Mouse (Mus musculus) activated CD4-positive, CD25-positive, alpha-beta regulatory T cell, adult 4 months (primary cell): ENCODE results near the gene Phldb3. TPM values are rescaled to one million over a fixed set of nuclear protein-coding genes. Genes with fewer than 3 reads are reported as not detected.

ENCODE experiments used
- ATAC-seq: one replicate; pipeline ENCODE4 v1.8.0; 2017
- polyA plus RNA-seq, 2 experiments: library from polyadenylated mRNA; unstranded; fragments of 100-300 nt; shearing (Covaris generic); gene quantifications; one replicate each; pipeline ENCODE4 v1.2.1; 2017

The Phldb3 gene
- under 1 TPM; 0.25 to 0.73 TPM for polyA plus RNA-seq

DNA sequence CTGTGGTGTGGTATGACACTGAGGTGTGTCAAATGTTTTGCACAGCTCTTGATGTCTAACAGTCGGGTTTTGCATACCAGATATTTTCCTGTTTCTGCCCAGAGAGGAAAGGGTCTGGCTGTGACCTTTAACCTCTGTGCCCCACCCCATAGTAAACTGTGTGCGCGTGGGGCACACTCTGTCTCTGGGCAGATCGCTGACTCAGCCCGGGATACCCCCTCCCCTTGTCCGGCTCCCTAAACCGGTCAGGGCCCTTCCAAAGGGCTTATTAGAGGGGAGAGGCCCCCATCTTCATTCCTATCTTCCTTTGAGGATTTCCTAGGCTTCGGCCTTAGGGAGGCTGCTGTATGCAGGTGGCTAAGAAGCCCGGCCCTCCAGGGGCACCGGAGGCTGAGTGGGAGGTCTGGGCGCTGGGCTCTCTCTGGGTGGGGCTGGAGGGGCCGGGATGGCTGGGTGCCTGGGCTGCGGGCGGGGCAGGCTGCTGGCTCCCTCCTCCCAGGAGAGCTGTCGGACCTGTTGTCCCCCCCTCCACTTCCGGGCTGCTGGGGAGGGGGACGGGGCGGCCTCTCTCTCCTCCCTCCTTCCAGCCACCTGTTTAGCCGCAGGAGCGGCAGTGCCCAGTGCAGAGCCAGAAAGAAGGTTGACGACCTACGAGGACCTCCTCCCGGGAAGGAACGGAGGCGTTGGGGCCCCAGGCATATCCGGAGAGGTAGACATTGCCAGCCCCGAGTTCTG, at the start of gene Phldb3:
Gene Phldb3, plus strand, starts transcription at position 620 of the 735 bp plus-strand sequence.
- ATAC-seq: peak; percentile 20

DNA sequence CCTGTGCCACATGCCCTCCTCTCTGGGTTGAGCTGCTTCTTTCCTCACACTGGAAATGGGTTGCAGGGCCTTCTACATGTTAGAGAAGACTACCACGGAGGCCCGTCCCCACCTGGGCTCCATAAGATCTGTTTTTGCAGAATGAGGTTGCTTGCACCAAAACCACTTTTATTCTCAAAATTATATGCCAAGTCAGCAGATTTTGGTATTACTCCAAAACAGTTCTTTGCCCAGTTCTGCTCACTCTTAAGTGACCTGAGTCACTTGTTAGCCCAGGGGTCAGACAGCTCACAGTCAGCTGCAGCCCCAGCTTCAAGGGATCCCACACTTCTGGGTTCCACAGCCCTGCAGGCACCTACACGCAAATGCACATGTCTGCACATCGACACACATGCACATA, 49.1 kb upstream of the Phldb3 start:
- no peak for ATAC-seq

GRCm38 (mm10) chr7:24563191-24563836, 47.2 kb upstream of the Phldb3 start:
- ATAC-seq: no peak

DNA sequence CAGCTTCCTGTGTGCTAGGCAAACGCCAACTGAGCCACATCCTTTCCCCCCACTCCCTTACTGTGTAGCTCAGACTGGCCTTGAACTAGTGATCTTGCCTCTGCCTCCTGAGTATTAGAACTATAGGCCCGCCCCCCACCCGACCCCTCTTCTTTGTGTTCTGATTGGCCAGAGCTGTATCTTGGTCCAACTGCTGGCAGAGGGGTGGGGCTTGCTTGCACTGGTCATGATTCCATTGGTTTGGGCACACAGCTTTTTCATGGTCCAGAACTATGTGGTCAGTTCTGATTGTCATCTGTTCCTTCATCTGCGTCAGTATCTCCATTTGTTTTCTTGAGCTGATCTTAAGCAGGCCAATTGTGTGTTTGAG, 46.7 kb upstream of the Phldb3 start:
- no peak for ATAC-seq

DNA sequence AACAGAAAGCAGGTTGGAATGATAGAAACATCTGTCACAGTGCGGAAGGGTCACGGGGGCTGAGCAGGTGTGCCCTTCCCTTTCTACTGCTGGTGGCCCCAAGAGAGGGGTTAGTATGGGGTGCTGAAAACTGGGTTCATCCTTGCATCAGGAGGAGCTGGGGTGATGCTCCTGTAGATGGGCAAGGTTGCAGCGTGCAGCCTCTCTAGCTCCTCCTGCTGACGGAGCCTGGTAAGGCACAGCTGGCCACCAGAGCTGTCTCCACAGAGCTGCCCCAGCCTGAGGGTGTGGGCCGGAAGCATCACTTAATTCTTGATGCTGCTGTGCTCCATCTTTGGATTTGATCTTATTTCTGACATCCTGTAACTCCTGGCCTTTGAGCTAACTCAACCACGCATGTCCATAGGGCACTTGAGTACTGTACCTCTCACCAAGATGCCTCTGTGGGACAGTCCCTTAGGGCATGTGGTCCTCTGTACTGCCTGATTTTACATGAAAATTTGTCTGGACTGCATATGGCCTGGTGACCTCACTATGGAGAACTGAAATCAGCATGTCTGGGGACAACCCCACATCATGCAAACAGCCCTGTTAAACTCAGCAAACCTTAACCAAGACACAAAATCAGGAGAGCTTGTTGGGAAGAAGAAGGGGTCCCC, 45.8 kb upstream of the Phldb3 start:
- peak; percentile 85 for ATAC-seq

- ATAC-seq: no peak
Measured at GRCm38 (mm10) chr7:24565627-24566026, 44.9 kb upstream of the Phldb3 start.

GRCm38 (mm10) chr7:24566206-24566605, 44.4 kb upstream of the Phldb3 start:
- no peak for ATAC-seq

DNA sequence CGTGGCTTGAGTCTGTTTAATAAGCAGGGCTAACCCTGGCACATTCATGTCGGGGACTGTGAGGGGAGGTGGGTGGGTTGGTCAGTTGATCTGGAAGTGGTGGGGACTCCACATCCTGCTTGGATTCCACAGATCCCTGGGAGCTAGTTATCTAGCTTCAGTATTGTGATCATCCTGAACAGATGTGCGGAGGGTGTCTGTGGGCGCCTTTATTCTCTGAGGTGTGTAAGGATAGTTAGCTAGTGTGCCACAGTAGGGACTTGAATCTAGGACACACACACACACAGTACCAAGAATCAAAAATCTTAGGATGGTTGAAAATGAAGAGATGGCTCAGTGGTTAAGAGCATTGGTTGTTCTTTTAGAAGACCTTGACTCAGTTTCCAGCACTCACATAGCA, 42.1 kb upstream of the Phldb3 start:
- ATAC-seq: no peak

- no peak for ATAC-seq
Measured at GRCm38 (mm10) chr7:24571071-24571470, 39.5 kb upstream of the Phldb3 start.

GRCm38 (mm10) chr7:24572455-24572854, 38.1 kb upstream of the Phldb3 start:
- ATAC-seq: no peak

GRCm38 (mm10) chr7:24574224-24574796, 36.3 kb upstream of the Phldb3 start:
- ATAC-seq: no peak

- ATAC-seq: no peak
Measured at GRCm38 (mm10) chr7:24577811-24578210, 32.8 kb upstream of the Phldb3 start.

- no peak for ATAC-seq
Measured at GRCm38 (mm10) chr7:24584876-24585275, 25.7 kb upstream of the Phldb3 start.

DNA sequence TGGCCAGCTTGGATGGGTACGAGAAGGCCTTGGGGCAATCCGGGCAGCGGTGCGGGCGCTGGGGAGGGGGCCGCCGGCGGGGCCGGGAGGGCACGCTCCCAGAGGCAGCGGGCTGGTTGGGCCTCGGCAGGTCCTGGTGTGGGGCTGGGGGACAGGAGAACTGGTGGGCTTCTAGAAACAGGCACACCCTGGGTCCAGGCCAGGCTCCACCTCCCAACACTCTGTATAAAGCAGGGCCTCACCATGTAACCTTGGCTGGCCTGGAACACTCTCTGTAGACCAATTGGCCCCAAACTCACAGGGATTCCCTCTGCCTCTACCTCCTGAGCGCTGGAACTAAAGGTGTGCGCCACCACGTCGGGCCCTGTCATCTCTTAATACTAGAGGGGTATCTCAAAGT, 24.6 kb upstream of the Phldb3 start:
- no peak for ATAC-seq

DNA sequence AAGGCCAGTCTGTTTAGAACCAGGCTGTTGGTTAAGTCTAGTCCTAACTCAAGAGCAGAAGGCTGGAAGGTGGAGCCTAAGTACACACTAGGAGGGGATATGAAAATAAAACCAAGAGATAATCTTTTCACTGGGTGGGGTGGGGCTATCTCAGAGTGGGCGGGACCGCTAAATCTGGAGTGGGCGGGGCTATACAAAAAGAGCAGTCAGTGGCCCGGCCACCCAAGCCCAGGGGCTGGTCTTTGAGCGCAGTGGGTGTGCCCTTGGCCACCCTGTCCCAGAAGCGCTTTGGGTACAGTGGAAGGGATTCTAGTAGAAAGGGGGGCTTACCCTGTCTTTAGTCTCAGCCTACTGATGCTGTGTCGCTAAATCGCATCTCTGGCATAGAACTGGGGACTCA, 23.7 kb upstream of the Phldb3 start:
- no peak for ATAC-seq

GRCm38 (mm10) chr7:24587330-24588105, 23.0 kb upstream of the Phldb3 start, which contains the start of the genes Ethe1 and Zfp575:
TSS of gene Ethe1 (plus strand) at chr7:24587543.
TSS of gene Zfp575 (minus strand) at chr7:24587641.
- no peak for ATAC-seq

GRCm38 (mm10) chr7:24588336-24588735, 22.2 kb upstream of the Phldb3 start:
- no peak for ATAC-seq

- ATAC-seq: no peak
Measured at GRCm38 (mm10) chr7:24591735-24592134, 18.8 kb upstream of the Phldb3 start.

DNA sequence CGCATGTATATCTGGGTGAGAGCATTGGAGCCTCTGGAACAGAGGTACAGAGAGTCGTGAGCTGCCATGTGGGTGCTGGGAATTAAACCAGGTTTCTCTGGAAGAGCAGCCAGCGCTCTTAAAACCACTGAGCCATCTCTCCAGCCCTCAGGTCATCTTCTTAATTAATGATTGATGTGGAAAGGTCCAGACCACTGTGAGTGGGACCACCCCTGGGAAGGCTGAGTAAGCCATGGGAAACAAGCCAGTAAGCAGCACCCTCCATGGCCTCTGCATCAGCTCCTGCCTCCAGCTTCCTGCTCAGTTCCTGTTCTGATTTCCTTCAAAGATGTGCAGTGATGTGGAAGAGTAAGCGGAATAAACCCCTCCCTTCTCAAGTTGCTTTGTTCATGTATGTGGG, 18.4 kb upstream of the Phldb3 start:
- no peak for ATAC-seq

GRCm38 (mm10) chr7:24592781-24593180, 17.8 kb upstream of the Phldb3 start:
- no peak for ATAC-seq

DNA sequence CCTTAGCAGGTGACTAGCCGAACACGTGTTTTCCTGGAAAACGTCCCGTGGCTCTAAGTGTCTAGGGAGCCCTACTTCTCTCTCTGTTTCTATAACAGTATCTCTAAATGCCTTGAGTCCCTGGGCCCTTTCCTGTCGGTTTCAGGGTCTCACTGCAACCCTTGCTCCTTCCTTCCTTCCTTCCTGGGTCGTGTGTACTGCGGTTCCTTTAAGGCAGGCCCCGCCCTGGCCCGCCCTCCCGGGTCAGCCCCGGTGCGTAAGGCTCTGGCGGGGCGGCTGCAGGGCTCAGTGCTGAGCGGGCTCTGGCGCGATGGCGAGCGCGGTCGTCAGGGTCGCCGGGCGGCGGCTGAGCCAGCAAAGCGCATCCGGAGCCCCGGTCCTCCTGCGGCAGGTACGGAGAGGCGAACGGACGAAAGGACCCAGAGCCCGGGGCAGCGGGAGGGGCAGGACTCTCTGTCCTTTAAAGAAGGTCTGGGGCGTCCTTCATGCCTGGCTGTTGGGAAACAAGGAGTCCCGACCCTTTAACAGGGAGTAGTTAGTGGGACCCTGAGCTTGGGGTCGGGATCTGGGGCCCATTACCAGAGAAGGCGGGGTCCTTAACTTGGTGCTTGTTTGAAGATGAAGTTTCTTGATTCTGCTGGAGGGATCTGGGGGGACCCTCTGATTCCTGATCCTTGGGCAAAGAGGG, 16.8 kb upstream of the Phldb3 start:
- ATAC-seq: peak; percentile 94

DNA sequence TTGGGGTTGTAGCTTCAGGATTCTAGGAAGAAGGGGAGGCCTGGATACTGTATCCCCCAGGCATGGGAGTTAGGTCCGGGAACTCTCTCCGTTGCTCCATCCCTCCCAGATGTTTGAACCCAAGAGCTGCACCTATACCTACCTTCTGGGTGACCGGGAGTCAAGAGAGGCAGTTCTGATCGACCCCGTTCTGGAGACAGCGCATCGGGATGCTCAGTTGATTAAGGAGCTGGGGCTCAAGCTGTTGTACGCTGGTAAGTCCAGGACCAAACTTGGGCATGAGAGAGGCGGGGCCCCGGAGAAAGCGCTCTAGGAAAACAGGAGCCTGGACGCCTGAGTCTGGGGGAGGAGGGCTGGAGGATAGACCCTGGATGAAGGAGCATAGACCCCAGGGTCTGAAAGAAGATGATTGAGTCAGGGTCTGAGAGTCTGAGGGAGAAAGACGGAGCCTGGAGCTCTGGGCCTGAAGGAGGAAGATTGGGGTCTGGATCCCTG, 16.2 kb upstream of the Phldb3 start:
- ATAC-seq: no peak
